Mouse (Mus musculus) intestine, postnatal 0 days (tissue): ENCODE measurements around the gene Dab1. TPM values are rescaled to one million over a fixed set of nuclear protein-coding genes. Genes with fewer than 3 reads are reported as not detected.

Experiments used
- ATAC-seq: fragments of 200-750 bp; cut with Nextera tagmentation; 2 replicates; pipeline ENCODE4 v1.8.0; 2017; ENCODE audit warnings: mild to moderate bottlenecking, moderate TSS enrichment, moderate library complexity
- H3K27ac ChIP-seq: fragments of 300-500 bp; sonication (generic); 2 replicates; pipeline ENCODE4 v1.5.1; 2014; ENCODE audit warnings: mild to moderate bottlenecking, low read depth, low read length, moderate library complexity
- H3K27me3 ChIP-seq: fragments of 300-500 bp; sonication (generic); replicated peaks from 2 replicates; pipeline ENCODE4 v1.6.1; 2014; ENCODE audit warnings: low read length, mixed read lengths; ENCODE audit not compliant: control insufficient read depth, insufficient read depth
- H3K36me3 ChIP-seq: fragments of 300-500 bp; sonication (generic); 2 replicates; pipeline ENCODE4 v1.6.1; 2014; ENCODE audit warnings: mild to moderate bottlenecking, moderate library complexity; ENCODE audit not compliant: control insufficient read depth, insufficient read depth
- H3K4me1 ChIP-seq: fragments of 300-500 bp; sonication (generic); replicated peaks from 2 replicates; pipeline ENCODE4 v1.6.1; 2014; ENCODE audit warnings: antibody characterized with exemption, low read length, mixed read lengths; ENCODE audit not compliant: control insufficient read depth, insufficient read depth
- H3K4me2 ChIP-seq: fragments of 300-500 bp; sonication (generic); replicated peaks from 2 replicates; pipeline ENCODE4 v1.6.1; 2014; ENCODE audit warnings: low read depth, mild to moderate bottlenecking, moderate library complexity
- H3K4me3 ChIP-seq: fragments of 300-500 bp; sonication (generic); 2 replicates; pipeline ENCODE4 v1.5.1; 2014; ENCODE audit warnings: low read depth, low read length
- H3K9ac ChIP-seq: fragments of 300-500 bp; sonication (generic); 2 replicates; pipeline ENCODE4 v1.6.1; 2014; ENCODE audit warnings: mild to moderate bottlenecking, low read depth, low read length
- H3K9me3 ChIP-seq: fragments of 300-500 bp; sonication (generic); 2 replicates; pipeline ENCODE4 v1.6.1; 2016; ENCODE audit warnings: mixed run types; ENCODE audit not compliant: control insufficient read depth
- CTCF ChIP-seq: sonication (generic); IDR thresholded peaks from 2 replicates; pipeline ENCODE4 v1.5.1; 2016; ENCODE audit warnings: low read depth, mild to moderate bottlenecking, control low read depth, antibody characterized with exemption, moderate library complexity
- WGBS: fragments of 180-500 bp; shearing (Covaris S2); extraction: QIAGEN DNeasy Blood & Tissue Kit; methylation state at CpG from one replicate; pipeline ENCODE4 v1.1.7; 2014; 5-methylcytosine and 5-hydroxymethylcytosine counted together
- polyA plus RNA-seq: library from polyadenylated mRNA; unstranded; fragments of >200 nt; fragmentation: Nextera tagmentation; extraction: Ambion mirVana; gene quantifications from 2 replicates; pipeline ENCODE4 v1.2.1, GENCODE M21; 2015

Gene Dab1
- polyA plus RNA-seq, 1 experiment from 2014 or later, result 61.3 TPM

- no peak for TF ChIP-seq CTCF
- H3K36me3 ChIP-seq, result no peaks in the 10 kb centered on the region
- H3K27me3 ChIP-seq, result no peaks in the 10 kb centered on the region
- no peak overlapping the region for H3K4me2 ChIP-seq
- H3K27ac ChIP-seq, result no peak overlapping the region
- no peak overlapping the region for H3K9ac ChIP-seq
- H3K9me3 ChIP-seq, result no peaks in the 10 kb centered on the region
- no peak overlapping the region for H3K4me3 ChIP-seq
- no peaks in the 10 kb centered on the region for H3K4me1 ChIP-seq
- no peak for ATAC-seq
Measured at GRCm38 (mm10) chr4:104670741-104671140, 1051.6 kb downstream of the Dab1 start.

DNA sequence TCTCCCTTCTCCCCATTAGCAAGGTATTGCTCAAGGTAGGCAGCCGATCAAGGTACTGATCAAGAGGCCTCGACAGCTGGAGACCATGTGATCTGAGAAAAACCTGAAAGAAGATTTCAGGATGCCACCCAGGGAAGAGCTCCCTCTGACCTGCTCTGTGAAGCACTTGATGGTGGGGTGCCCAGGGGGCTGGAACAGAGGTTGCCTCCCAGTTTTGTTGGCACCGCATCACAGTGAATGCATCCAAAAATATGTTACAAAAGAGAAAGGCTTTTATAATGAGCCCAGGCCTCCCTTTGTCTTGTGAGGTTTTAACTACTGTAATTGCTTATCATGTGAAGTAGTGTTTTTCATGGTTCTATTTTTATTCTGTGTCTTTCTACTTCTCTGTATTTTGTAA is 1054.2 kb downstream of the Dab1 start:
- no peaks in the 10 kb centered on the region for H3K36me3 ChIP-seq
- no peak overlapping the region for H3K4me3 ChIP-seq
- H3K27ac ChIP-seq, result no peak overlapping the region
- no peaks in the 10 kb centered on the region for H3K9me3 ChIP-seq
- H3K4me2 ChIP-seq, result no peak overlapping the region
- 83% methylated on average over 3 of the region's 3 CpGs for WGBS
- no peak overlapping the region for H3K9ac ChIP-seq
- TF ChIP-seq CTCF, result no peak
- H3K4me1 ChIP-seq, result no peaks in the 10 kb centered on the region
- ATAC-seq, result no peak
- no peaks in the 10 kb centered on the region for H3K27me3 ChIP-seq

DNA sequence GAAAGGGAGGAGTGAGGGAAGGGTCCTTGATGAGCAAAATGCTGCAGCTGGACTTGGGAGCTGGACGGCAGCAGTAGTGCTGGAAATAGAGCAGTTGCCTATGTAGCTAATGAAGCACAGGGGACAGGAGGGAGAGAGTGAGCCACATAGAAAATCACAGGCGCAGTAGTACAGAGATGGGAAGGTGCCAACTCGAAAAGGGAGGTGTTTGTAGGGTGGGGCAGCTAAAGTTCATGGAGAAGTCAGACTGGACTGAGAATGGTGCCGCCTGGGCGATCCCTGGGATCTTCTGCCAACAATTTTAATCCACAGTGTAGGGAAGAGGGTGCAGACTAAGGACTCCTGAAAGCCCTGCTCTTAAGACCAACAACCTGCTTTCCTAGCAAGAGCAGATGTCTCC is 1055.5 kb downstream of the Dab1 start:
- no peaks in the 10 kb centered on the region for H3K4me1 ChIP-seq
- H3K4me3 ChIP-seq, result no peak overlapping the region
- no peak for ATAC-seq
- no peak overlapping the region for H3K9ac ChIP-seq
- no peak for TF ChIP-seq CTCF
- whole genome bisulfite sequencing, result 84% methylated on average over 5 of the region's 5 CpGs
- no peaks in the 10 kb centered on the region for H3K27me3 ChIP-seq
- H3K36me3 ChIP-seq, result no peaks in the 10 kb centered on the region
- H3K27ac ChIP-seq, result no peak overlapping the region
- H3K9me3 ChIP-seq, result no peaks in the 10 kb centered on the region
- H3K4me2 ChIP-seq, result no peak overlapping the region

DNA sequence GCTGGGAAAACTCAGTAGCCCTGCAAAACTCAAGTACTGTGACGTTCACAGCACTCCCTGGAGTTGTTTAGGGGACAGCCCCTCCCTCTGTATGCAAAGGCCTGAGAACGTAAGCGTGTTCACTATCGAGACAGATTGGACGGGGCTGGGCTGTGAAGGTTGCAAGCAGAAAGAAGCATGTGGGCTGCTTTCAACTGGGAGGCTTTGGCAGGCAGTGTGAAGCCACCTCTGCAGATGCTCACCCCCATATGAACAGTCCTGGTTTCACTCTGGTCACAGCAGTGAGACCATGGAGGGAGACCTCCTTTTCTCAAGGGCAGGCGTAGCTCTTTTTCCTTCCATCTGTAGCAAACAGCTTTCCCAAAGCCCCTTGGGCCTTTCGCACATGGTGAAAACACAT is 1059.1 kb downstream of the Dab1 start:
- no peak for TF ChIP-seq CTCF
- WGBS, result 82% methylated on average over 7 of the region's 7 CpGs
- Histone ChIP-seq H3K9me3 (no peaks in the 10 kb centered on the region), H3K27me3 (no peaks in the 10 kb centered on the region), H3K36me3 (no peaks in the 10 kb centered on the region), H3K4me1 (no peaks in the 10 kb centered on the region), H3K9ac (no peak overlapping the region), H3K27ac (no peak overlapping the region), H3K4me3 (no peak overlapping the region), H3K4me2 (no peak overlapping the region)
- ATAC-seq, result no peak

- no peak for ATAC-seq
- WGBS, result 86% methylated on average over 4 of the region's 4 CpGs
- no peaks in the 10 kb centered on the region for H3K36me3 ChIP-seq
- H3K4me2 ChIP-seq, result no peak overlapping the region
- H3K4me3 ChIP-seq, result no peak overlapping the region
- H3K9me3 ChIP-seq, result no peaks in the 10 kb centered on the region
- no peaks in the 10 kb centered on the region for H3K27me3 ChIP-seq
- H3K4me1 ChIP-seq, result no peaks in the 10 kb centered on the region
- H3K27ac ChIP-seq, result no peak overlapping the region
- H3K9ac ChIP-seq, result no peak overlapping the region
- TF ChIP-seq CTCF, result no peak
Measured at GRCm38 (mm10) chr4:104680475-104680874, 1061.3 kb downstream of the Dab1 start.

- no peak for ATAC-seq
- no peak overlapping the region for H3K9ac ChIP-seq
- no peaks in the 10 kb centered on the region for H3K36me3 ChIP-seq
- 69% methylated on average over 18 of the region's 18 CpGs for WGBS
- H3K4me1 ChIP-seq, result no peaks in the 10 kb centered on the region
- no peaks in the 10 kb centered on the region for H3K27me3 ChIP-seq
- H3K9me3 ChIP-seq, result no peaks in the 10 kb centered on the region
- no peak overlapping the region for H3K4me3 ChIP-seq
- no peak for TF ChIP-seq CTCF
- no peak overlapping the region for H3K27ac ChIP-seq
- H3K4me2 ChIP-seq, result no peak overlapping the region
Measured at GRCm38 (mm10) chr4:104686137-104686809, 1067.1 kb downstream of the Dab1 start.

- no peak overlapping the region for H3K4me3 ChIP-seq
- no peak for ATAC-seq
- no peaks in the 10 kb centered on the region for H3K4me1 ChIP-seq
- no peak overlapping the region for H3K27ac ChIP-seq
- no peaks in the 10 kb centered on the region for H3K36me3 ChIP-seq
- no peaks in the 10 kb centered on the region for H3K9me3 ChIP-seq
- H3K9ac ChIP-seq, result no peak overlapping the region
- WGBS, result 13% methylated on average over 3 of the region's 3 CpGs
- TF ChIP-seq CTCF, result no peak
- no peak overlapping the region for H3K4me2 ChIP-seq
- no peaks in the 10 kb centered on the region for H3K27me3 ChIP-seq
Measured at GRCm38 (mm10) chr4:104689047-104689446, 1069.9 kb downstream of the Dab1 start.
